Mouse (Mus musculus) kidney, adult 2 months (tissue): ENCODE data around the gene Slco1a6. TPM values are rescaled to one million over a fixed set of nuclear protein-coding genes. Genes with fewer than 3 reads are reported as not detected.

ENCODE experiments used
- DNase-seq: peaks from one replicate; pipeline ENCODE4 v3.0.0; 2021
- H3K27ac ChIP-seq: fragments of 200-500 bp; 2 replicates; pipeline ENCODE4 v1.5.1; 2012; ENCODE audit warnings: low read depth, low read length, control low read depth, inconsistent platforms; ENCODE audit not compliant: insufficient read depth
- H3K27me3 ChIP-seq: fragments of 200-500 bp; replicated peaks from 2 replicates; pipeline ENCODE4 v1.6.1; 2012; ENCODE audit warnings: mild to moderate bottlenecking, moderate library complexity, low read length, inconsistent platforms; ENCODE audit not compliant: control insufficient read depth, insufficient read depth
- H3K36me3 ChIP-seq: fragments of 200-500 bp; 2 replicates; pipeline ENCODE4 v1.6.1; 2012; ENCODE audit warnings: mild to moderate bottlenecking, moderate library complexity, low read length, inconsistent platforms; ENCODE audit not compliant: control insufficient read depth, insufficient read depth
- H3K4me1 ChIP-seq: fragments of 200-500 bp; 2 replicates; pipeline ENCODE4 v1.6.1; 2011; ENCODE audit warnings: low read length; ENCODE audit not compliant: control insufficient read depth, insufficient read depth
- H3K4me3 ChIP-seq: fragments of 200-500 bp; 2 replicates; pipeline ENCODE4 v1.5.1; 2011; ENCODE audit warnings: mild to moderate bottlenecking, low read depth, low read length, control low read depth; ENCODE audit not compliant: insufficient read depth
- CTCF ChIP-seq: fragments of 200-500 bp; conservative IDR thresholded peaks from 2 replicates; pipeline ENCODE4 v1.5.1; 2011; ENCODE audit warnings: low read depth, mild to moderate bottlenecking, control low read depth, low read length, moderate library complexity, mixed read lengths; ENCODE audit not compliant: insufficient read depth, insufficient read length
- POLR2A ChIP-seq: fragments of 200-500 bp; IDR thresholded peaks from one replicate; pipeline ENCODE4 v1.6.1; 2011; ENCODE audit warnings: low read depth, low read length, control low read depth
- WGBS: fragments of 180-500 bp; shearing (Covaris S2); methylation state at CpG from one replicate; pipeline ENCODE4 v1.1.7; 2018; 5-methylcytosine and 5-hydroxymethylcytosine counted together
- polyA plus RNA-seq: library from polyadenylated mRNA; depleted of rRNA; stranded (reverse); fragments of >200 nt; gene quantifications from 2 replicates; pipeline ENCODE4 v1.2.3, GENCODE M21; 2012; rRNA removed

Slco1a6 gene
- polyA plus RNA-seq, 1 experiment: 41.4 TPM

DNA sequence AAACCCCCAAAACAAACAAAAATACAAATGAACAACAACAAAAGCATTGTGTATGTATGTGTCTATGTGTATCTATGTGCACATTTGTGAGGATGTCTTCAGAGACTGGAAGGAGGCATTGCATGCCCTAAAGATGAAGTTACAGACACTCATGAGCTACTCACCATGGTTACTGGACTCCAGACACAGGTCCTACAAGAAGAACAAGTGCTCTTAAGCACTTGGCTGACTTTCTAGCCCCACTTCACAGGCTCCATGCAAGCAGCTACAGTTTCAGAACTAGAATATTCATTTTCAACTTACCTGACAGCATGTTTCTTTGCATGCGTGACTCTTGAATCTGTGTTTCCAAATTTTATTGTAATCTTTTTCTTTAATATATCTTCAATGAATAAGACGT, 172.6 kb downstream of the Slco1a6 start:
- H3K27ac ChIP-seq: no peak overlapping the region
- WGBS: 84% methylated on average over 2 of the region's 2 CpGs
- H3K4me3 ChIP-seq: no peak overlapping the region
- peaks cover 3% of the 10 kb centered on the region; the same call in 1 of the 2 replicates for H3K4me1 ChIP-seq
- no peaks in the 10 kb centered on the region for H3K36me3 ChIP-seq
- H3K27me3 ChIP-seq: no peaks in the 10 kb centered on the region
- TF ChIP-seq CTCF: no peak
- no peak for TF ChIP-seq POLR2A
- no peak for DNase-seq

Other genes starting within 250 kb of the Slco1a6 start
- 0.06 and 0.08 TPM in 2 replicates for gene Gm6614, start 197.1 kb downstream of the Slco1a6 start, polyA plus RNA-seq
- not detected in 2 replicates for gene Iapp, start 89.9 kb upstream of the Slco1a6 start, polyA plus RNA-seq
- gene Slco1a5, start 114.5 kb upstream of the Slco1a6 start, polyA plus RNA-seq: not detected in 2 replicates
- gene Pyroxd1, start 137.1 kb upstream of the Slco1a6 start, polyA plus RNA-seq: 5.6 and 6.0 TPM in 2 replicates
- gene Recql, start 178.6 kb upstream of the Slco1a6 start, polyA plus RNA-seq: 2.6 and 4.4 TPM in 2 replicates
- 4.6 and 5.5 TPM in 2 replicates for gene Golt1b, start 178.7 kb upstream of the Slco1a6 start, polyA plus RNA-seq
- 0.14 and 0.30 TPM in 2 replicates for gene Spx, start 204.9 kb upstream of the Slco1a6 start, polyA plus RNA-seq